Mouse (Mus musculus) right cerebral cortex, postnatal 36 days (tissue): ENCODE data around the gene Shc1.

Experiments used
- DNase-seq, 2 experiments: peaks; one replicate each; pipeline ENCODE4 v3.0.0; 2022; ENCODE audit warnings: low spot score in 2 of 2, mixed read lengths in 1 of 2

Gene Shc1

DNA sequence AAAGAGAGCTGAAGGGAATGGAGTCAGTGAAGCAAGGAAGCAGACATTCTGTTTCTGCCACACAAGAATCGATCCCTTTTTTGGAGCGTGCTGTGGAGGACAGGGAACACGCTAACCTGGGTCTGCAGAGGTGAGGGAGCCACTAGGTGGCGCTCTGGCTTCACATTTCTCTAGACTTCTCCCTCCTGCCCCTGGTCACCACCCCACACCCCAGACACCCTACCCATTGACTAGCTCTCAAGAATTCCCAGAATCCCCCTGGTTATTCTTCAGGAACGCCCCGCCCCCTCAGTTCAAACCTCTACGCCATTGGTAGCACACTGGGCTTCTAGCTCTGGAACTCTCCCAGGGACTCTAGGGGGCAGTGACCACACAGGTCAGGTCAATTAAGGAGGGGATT lies 31.3 kb downstream of the Shc1 start:
- peak; percentile 40 to 51 for DNase-seq

DNA sequence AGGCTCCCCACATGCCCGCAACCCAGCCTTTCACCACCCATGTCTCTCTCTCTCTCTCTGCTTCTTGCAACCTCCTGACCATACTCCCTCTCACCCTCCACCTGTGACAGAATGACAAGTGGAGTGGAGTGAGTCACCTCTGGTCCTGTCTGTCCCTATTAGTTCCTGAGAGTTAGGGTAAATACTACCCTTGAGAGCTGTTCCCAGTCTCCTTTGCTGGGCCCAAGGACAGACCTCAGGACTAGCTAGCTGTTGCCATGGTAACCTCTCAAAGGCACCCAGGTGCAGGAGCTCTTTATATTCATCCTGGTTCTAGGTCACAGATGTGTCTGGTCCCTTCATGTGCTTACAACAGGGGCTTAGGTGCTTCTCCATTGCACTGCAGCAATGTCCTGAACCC lies 33.7 kb downstream of the Shc1 start:
- DNase-seq: no peak

DNA sequence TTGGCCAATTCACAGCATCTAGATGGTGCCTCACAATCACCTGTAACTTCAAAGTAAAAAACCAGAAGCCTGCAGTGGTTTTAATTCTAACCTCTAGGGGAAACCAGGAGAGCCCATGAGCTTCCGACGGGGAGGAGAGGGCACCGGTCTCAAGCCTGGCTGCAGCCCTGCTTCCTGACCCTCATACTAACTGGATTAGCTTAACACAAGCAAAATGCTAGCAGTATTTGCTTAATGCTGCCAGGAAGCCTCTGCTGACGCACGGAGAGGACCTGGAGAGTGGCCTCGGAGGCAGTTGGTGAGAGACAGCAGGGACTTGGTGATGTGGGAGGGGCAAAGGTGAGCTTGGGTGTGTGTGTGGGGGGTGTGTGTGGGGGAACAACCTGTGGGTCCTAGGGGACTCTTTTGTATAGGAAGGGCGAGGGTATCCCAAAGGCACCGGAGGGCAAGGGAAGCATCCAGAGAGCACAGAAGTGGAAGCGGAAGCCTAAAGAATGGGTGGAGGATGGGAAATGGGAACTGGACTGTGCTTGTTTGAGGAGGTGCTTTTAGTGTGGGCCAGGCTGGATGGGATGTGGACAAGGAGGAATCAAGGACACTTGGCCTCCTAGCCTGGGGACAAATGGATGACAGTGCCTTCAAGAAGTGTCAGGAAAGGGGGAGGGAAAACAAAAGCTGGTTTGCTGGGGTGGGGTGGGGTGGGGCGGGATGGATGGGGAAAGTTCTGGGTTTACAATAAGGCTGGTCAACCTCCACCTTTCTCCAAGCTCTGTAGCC lies 36.3 kb downstream of the Shc1 start, which contains the start of gene Pmvk:
Gene Pmvk (plus strand): TSS at position 141 of the 777 bp plus-strand sequence.
- no peak for DNase-seq

DNA sequence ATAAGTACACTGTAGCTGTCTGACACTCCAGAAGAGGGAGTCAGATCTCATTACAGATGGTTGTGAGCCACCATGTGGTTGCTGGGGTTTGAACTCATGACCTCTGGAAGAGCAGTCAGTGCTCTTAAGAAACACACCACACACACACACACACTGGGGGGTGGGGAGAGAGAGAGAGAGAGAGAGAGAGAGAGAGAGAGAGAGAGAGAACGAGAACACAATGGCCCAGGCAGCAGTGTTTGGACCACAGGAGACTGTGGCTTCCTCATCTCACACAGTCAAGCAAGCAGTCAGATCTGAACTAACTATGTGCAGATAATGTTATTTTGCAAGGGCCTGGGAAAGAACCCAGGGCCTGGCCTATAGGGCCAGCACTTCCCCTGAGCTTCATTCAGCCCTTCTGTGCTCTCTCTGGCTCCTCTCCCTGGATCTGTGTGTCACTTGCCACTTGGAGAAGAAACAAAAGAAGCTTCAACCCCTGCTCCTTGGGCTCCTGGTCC lies 37.6 kb downstream of the Shc1 start:
- DNase-seq: no peak

DNA sequence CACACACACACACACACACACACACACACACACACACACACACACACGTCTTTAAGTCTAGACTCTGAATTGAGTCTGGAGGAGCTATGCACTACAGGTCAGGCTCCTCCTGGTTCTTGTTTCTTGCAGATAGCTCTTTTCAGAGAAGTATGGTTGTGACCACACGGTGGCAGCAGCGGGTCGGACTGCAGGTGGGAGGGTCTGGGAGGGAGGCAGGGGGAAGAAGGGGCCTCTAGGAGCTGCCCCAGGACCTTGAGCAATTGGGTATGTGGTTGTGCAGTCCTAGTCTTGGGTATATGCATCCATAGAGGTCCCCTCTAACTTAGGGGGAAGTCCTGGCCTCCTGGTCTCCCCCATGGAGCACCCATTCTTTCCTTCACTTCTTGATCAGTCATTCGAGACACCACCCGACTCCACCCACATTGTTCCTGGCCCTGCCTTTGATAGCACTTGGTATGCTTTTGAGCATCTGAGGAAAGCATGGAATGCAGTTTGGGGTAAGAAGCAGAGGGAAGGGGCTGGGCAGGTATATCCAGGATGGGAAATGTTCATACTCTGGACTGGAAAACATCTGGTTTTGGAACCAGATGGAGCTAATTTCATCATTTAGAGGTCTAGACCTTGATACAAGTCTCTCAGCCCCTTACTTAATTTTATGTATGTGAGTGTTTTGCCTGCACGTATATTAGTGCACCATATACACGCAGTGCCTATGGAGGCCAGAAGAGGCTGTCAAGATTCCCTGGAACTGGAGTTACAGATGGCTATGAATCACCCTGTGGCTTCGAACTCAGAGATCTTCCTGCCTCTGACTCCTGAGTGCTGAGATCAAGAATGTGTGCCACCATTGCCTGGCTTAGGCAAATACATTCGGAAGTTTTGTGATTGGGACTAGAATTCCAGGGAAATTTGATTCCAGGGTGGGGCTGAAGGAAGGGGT lies 38.8 kb downstream of the Shc1 start:
- DNase-seq: no peak

DNA sequence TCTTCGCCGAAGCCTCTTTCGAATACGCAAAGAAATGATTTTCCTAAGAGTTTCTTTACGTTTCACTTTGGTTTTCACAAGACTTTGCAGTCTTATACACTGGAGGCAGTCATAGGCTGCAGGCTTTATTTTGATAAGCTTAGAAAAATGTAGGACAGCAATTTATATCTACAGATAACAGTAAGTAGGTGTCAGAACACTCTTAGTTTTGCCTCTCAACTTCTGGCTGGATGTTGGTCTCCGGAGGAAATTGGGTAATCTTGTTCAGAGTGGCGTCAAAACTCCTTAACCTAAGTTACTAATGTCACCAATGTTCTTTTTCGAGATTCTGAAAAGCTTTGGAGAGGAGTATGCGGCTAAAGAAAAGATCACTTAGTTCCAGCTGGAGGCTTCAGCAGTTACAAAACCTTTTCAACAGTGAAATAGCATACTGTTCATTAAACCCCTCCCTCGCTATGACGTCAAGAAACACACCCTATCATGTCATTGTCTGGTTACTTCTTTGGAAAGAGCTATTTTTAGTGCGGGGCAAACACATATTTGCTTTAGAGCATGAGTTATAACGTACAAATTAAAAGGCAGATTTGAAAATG lies 40.2 kb downstream of the Shc1 start:
- DNase-seq: peak in 1 of 2 experiments; percentile 42

DNA sequence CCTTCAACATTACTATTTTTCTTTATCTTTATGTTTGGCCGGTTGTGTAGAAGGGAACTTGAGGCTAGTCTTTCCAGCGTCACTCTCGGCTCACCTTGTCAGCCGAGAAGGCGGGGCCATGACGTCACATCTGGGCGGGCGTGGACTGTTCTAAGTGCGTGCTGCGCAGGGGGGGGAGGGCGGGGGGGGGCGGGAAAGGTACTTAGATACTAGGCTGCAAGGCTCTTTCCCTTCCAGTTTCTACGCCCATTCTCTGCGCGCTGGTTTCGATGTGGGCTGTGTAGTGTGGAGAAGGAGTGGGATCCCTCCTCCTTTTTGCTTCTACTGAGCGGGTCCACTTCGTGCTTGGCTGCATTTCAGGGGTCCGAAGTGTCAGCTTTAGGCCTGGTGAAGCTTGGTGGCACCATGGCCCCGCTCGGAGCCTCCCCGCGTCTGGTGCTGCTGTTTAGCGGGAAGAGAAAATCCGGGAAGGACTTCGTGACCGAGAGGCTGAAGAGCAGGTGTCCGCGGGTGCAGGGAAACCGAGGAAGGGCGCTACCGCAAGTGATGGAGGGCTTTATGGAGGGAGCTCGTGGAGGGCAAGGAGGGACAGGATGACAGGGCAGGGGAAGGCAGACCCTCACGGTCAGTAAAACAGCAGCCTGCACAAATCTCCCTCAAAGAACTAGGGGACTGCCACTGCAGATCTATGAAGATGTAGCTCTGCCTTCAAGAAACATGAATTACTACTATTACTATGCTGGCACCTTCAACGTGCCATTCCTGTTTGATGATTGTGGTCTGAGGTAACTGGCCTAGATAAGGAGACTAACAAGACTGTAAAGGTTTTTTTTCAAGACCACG lies 40.9 kb downstream of the Shc1 start:
- peak; percentile 83 to 86 for DNase-seq

DNA sequence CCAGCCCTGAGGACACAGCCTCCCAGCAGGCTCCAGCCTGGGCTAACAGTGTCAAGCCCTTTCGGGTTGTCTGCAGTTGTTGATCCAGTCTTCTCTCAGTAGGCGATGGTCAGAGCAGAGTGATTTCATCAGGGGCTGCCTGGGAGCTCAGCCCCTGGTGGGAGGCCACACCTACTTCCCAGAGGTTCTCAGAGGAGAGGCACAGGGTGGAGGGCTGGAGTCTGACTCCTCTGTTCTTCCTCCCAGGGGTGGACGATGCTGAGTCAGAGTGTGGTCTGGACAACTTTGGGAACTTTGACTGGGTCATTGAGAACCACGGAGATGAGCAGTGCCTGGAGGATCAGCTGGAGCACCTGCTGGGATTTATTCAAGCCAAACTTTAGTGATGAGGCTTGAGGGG lies 50.0 kb downstream of the Shc1 start:
- DNase-seq: no peak

DNA sequence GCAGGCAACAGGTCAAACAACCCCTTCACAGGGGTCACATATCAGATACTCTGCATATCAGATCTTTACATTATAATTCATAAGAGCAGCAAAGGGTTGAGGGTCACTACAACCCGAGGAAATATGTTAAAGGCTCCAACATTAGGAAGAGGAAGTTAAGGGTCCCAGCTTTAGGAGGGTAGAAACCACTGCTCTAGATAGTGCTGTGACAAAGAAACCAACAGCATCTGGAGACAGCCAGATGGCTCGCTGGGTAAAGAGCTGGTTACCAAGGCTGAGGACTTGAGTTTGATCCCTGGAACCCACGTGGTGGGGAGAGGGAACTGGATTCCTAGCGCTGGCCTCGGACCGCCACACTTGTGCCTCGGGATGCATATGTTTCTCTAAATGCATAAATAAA lies 54.0 kb downstream of the Shc1 start:
- DNase-seq: no peak

DNA sequence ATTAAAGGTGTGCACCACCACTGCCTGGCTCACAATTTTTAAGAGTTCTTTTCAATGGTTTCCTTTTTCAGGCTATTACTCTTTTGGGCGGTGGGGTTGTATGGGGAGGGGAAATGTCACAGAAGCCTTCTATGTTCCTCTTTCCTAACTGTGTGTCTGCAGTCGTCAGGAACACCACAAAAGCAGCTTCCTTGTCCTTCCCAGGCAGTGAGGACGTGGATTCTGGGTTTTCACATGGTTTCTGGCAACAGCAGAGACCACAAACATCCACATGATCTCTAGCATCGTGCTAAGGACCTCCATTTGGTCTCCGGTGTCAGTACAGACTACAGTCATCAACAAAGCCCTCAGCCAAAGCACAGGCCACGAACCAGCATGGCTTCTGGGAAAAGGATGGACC lies 55.6 kb downstream of the Shc1 start:
- DNase-seq: no peak

DNA sequence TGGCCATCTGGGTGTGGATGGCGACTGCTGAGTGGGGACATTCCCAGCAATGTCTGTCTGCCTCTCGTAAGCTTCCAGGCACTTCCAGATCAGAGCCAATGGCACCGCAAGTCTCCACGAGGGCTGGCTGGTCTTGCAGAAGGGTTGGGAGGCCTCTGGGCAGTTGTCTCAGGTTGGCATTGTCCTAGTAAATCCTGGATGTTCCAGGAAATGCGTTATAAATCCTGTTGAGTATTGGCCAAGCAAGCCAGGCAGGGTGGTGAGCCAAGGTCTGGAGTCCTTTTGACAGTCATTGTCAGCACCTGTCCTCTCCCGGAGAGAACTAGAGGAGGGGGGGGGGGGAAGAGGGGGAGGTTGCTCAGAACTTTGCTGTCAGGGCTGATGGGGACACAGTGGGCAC lies 60.8 kb downstream of the Shc1 start:
- no peak for DNase-seq
